Mouse (Mus musculus) limb, embryonic 12.5 days (tissue): ENCODE data around the gene Olfr1156. TPM values are rescaled to one million over a fixed set of nuclear protein-coding genes. Genes with fewer than 3 reads are reported as not detected.

Source experiments
- ATAC-seq: fragments of 200-750 bp; cut with Nextera tagmentation; 2 replicates; pipeline ENCODE4 v1.8.0; 2017; ENCODE audit warnings: low read depth, moderate TSS enrichment; ENCODE audit not compliant: insufficient number of reproducible peaks, insufficient read depth, low FRiP score, low TSS enrichment
- H3K27ac ChIP-seq: fragments of 300-500 bp; sonication (generic); 2 replicates; pipeline ENCODE4 v1.5.1; 2016; ENCODE audit warnings: mild to moderate bottlenecking, moderate library complexity
- H3K27me3 ChIP-seq: fragments of 300-500 bp; sonication (generic); 2 replicates; pipeline ENCODE4 v1.6.1; 2016; ENCODE audit warnings: mild to moderate bottlenecking, moderate library complexity
- H3K36me3 ChIP-seq: fragments of 300-500 bp; sonication (generic); 2 replicates; pipeline ENCODE4 v1.6.1; 2016; ENCODE audit warnings: mild to moderate bottlenecking, moderate library complexity
- H3K4me1 ChIP-seq: fragments of 300-500 bp; sonication (generic); replicated peaks from 2 replicates; pipeline ENCODE4 v1.6.1; 2016
- H3K4me2 ChIP-seq: fragments of 300-500 bp; sonication (generic); 2 replicates; pipeline ENCODE4 v1.6.1; 2016; ENCODE audit warnings: mild to moderate bottlenecking, moderate library complexity
- H3K4me3 ChIP-seq: fragments of 300-500 bp; sonication (generic); replicated peaks from 2 replicates; pipeline ENCODE4 v1.5.1; 2016; ENCODE audit warnings: mild to moderate bottlenecking
- H3K9ac ChIP-seq: fragments of 300-500 bp; sonication (generic); replicated peaks from 2 replicates; pipeline ENCODE4 v1.6.1; 2016; ENCODE audit warnings: mild to moderate bottlenecking, moderate library complexity
- H3K9me3 ChIP-seq: fragments of 300-500 bp; sonication (generic); 2 replicates; pipeline ENCODE4 v1.6.1; 2016; ENCODE audit warnings: mild to moderate bottlenecking, moderate library complexity
- WGBS: fragments of 180-500 bp; shearing (Covaris S2); methylation state at CpG from one replicate; pipeline ENCODE4 v1.1.7; 2016; 5-methylcytosine and 5-hydroxymethylcytosine counted together
- polyA plus RNA-seq: library from polyadenylated mRNA; unstranded; fragments of >200 nt; fragmentation: Nextera tagmentation; extraction: Ambion mirVana; gene quantifications from 2 replicates; pipeline ENCODE4 v1.2.1, GENCODE M21; 2016

Olfr1156 gene
- polyA plus RNA-seq: not detected in 2 replicates

- no peak within 1 kb of the TSS for H3K9ac ChIP-seq
- no peak within 1 kb of the TSS for H3K4me2 ChIP-seq
- no peak within 1 kb of the TSS for H3K4me3 ChIP-seq
- no peak within 1 kb of the TSS for H3K27ac ChIP-seq
- no peak for ATAC-seq
- H3K9me3 ChIP-seq: no peaks in the 10 kb centered on the region
- no peaks in the 10 kb centered on the region for H3K36me3 ChIP-seq
- no peaks in the 10 kb centered on the region for H3K27me3 ChIP-seq
- H3K4me1 ChIP-seq: no peaks in the 10 kb centered on the region
These were observed at the start of gene Olfr1156 for GRCm38 (mm10) chr2:87953000-87953399. Gene Olfr1156 (minus strand): TSS chr2:87953100.

- Histone ChIP-seq H3K36me3 (no peaks in the 10 kb centered on the region), H3K27me3 (no peaks in the 10 kb centered on the region), H3K9me3 (no peaks in the 10 kb centered on the region), H3K27ac (no peak within 1 kb of the TSS), H3K4me2 (no peak within 1 kb of the TSS), H3K4me1 (no peaks in the 10 kb centered on the region), H3K4me3 (no peak within 1 kb of the TSS), H3K9ac (no peak within 1 kb of the TSS)
- ATAC-seq: no peak
These were observed 36.9 kb upstream of the Olfr1156 start, which contains the start of gene Olfr1158 for GRCm38 (mm10) chr2:87989813-87990212. Gene Olfr1158 (plus strand): TSS chr2:87990113.

GRCm38 (mm10) chr2:87974563-87974962, 21.7 kb upstream of the Olfr1156 start, which contains the start of gene Olfr74:
Gene Olfr74 (minus strand): TSS chr2:87974663.
- Histone ChIP-seq H3K4me3 (no peak within 1 kb of the TSS), H3K4me1 (no peaks in the 10 kb centered on the region), H3K4me2 (no peak within 1 kb of the TSS), H3K27me3 (no peaks in the 10 kb centered on the region), H3K36me3 (no peaks in the 10 kb centered on the region), H3K9me3 (no peaks in the 10 kb centered on the region), H3K27ac (no peak within 1 kb of the TSS), H3K9ac (no peak within 1 kb of the TSS)
- ATAC-seq: no peak
- WGBS: 75% methylated on average over 3 of the region's 3 CpGs

- no peak for ATAC-seq
- Histone ChIP-seq H3K9me3 (no peaks in the 10 kb centered on the region), H3K27ac (no peak within 1 kb of the TSS), H3K4me1 (no peaks in the 10 kb centered on the region), H3K9ac (no peak within 1 kb of the TSS), H3K36me3 (no peaks in the 10 kb centered on the region), H3K4me2 (no peak within 1 kb of the TSS), H3K4me3 (no peak within 1 kb of the TSS), H3K27me3 (no peaks in the 10 kb centered on the region)
- WGBS: 96% methylated on average over 4 of the region's 4 CpGs
These were observed 15.3 kb upstream of the Olfr1156 start, which contains the start of gene Olfr1157 for GRCm38 (mm10) chr2:87968199-87968598. Gene Olfr1157 (minus strand): TSS chr2:87968299.

- WGBS: 81% methylated on average over 1 of the region's 1 CpGs
- Histone ChIP-seq H3K36me3 (no peaks in the 10 kb centered on the region), H3K9ac (no peak within 1 kb of the TSS), H3K9me3 (no peaks in the 10 kb centered on the region), H3K4me2 (no peak within 1 kb of the TSS), H3K4me3 (no peak within 1 kb of the TSS), H3K27me3 (no peaks in the 10 kb centered on the region), H3K27ac (no peak within 1 kb of the TSS), H3K4me1 (no peaks in the 10 kb centered on the region)
- no peak for ATAC-seq
These were observed 7.9 kb downstream of the Olfr1156 start, which contains the start of gene Olfr1155 for GRCm38 (mm10) chr2:87945037-87945436. Gene Olfr1155 (minus strand): TSS chr2:87945137.

GRCm38 (mm10) chr2:87905066-87905465, 47.8 kb downstream of the Olfr1156 start, which contains the start of gene Olfr1154:
Gene Olfr1154 (minus strand): TSS chr2:87905166.
- no peak for ATAC-seq
- no peak within 1 kb of the TSS for H3K9ac ChIP-seq
- no peaks in the 10 kb centered on the region for H3K27me3 ChIP-seq
- WGBS: 91% methylated on average over 1 of the region's 1 CpGs
- no peak within 1 kb of the TSS for H3K4me2 ChIP-seq
- no peaks in the 10 kb centered on the region for H3K36me3 ChIP-seq
- no peak within 1 kb of the TSS for H3K27ac ChIP-seq
- no peak within 1 kb of the TSS for H3K4me3 ChIP-seq
- no peaks in the 10 kb centered on the region for H3K4me1 ChIP-seq
- H3K9me3 ChIP-seq: no peaks in the 10 kb centered on the region

Other genes with a start within 250 kb of the Olfr1156 start
- gene Olfr1137, start 239.9 kb downstream of the Olfr1156 start, polyA plus RNA-seq: not detected in 2 replicates
- not detected in 2 replicates for gene Olfr1138, start 213.1 kb downstream of the Olfr1156 start, polyA plus RNA-seq
- gene Olfr1140, start 209.3 kb downstream of the Olfr1156 start, polyA plus RNA-seq: not detected in 2 replicates
- not detected in 2 replicates for gene Olfr1141, start 199.1 kb downstream of the Olfr1156 start, polyA plus RNA-seq
- not detected in 2 replicates for gene Olfr152, start 173.6 kb downstream of the Olfr1156 start, polyA plus RNA-seq
- gene Olfr1143, start 152.5 kb downstream of the Olfr1156 start, polyA plus RNA-seq: not detected in 2 replicates
- not detected in 2 replicates for gene Olfr1145, start 143.3 kb downstream of the Olfr1156 start, polyA plus RNA-seq
- not detected in 2 replicates for gene Olfr1148, start 122.6 kb downstream of the Olfr1156 start, polyA plus RNA-seq
- not detected in 2 replicates for gene Olfr1150-ps1, start 109.1 kb downstream of the Olfr1156 start, polyA plus RNA-seq
- not detected in 2 replicates for gene Olfr1151, start 97.2 kb downstream of the Olfr1156 start, polyA plus RNA-seq
- not detected in 2 replicates for gene Olfr1152, start 86.6 kb downstream of the Olfr1156 start, polyA plus RNA-seq
- not detected in 2 replicates for gene Olfr1153, start 58.1 kb downstream of the Olfr1156 start, polyA plus RNA-seq
- not detected in 2 replicates for gene Olfr1154, start 47.9 kb downstream of the Olfr1156 start, polyA plus RNA-seq
- gene Olfr1155, start 8.0 kb downstream of the Olfr1156 start, polyA plus RNA-seq: not detected in 2 replicates
- gene Olfr1157, start 15.2 kb upstream of the Olfr1156 start, polyA plus RNA-seq: not detected in 2 replicates
- gene Olfr74, start 21.6 kb upstream of the Olfr1156 start, polyA plus RNA-seq: not detected in 2 replicates
- gene Olfr1158, start 37.0 kb upstream of the Olfr1156 start, polyA plus RNA-seq: not detected in 2 replicates
- gene Olfr1160, start 55.2 kb upstream of the Olfr1156 start, polyA plus RNA-seq: not detected in 2 replicates
- gene Olfr1161, start 69.7 kb upstream of the Olfr1156 start, polyA plus RNA-seq: not detected in 2 replicates
- not detected in 2 replicates for gene Olfr73, start 84.6 kb upstream of the Olfr1156 start, polyA plus RNA-seq
- gene Olfr1162, start 98.0 kb upstream of the Olfr1156 start, polyA plus RNA-seq: not detected in 2 replicates
- not detected in 2 replicates for gene Olfr1163, start 118.7 kb upstream of the Olfr1156 start, polyA plus RNA-seq
- gene Olfr1164, start 140.9 kb upstream of the Olfr1156 start, polyA plus RNA-seq: not detected in 2 replicates
- not detected in 2 replicates for gene Olfr1166, start 175.2 kb upstream of the Olfr1156 start, polyA plus RNA-seq
- not detected in 2 replicates for gene Olfr1167, start 202.1 kb upstream of the Olfr1156 start, polyA plus RNA-seq
- gene Olfr1168, start 228.8 kb upstream of the Olfr1156 start, polyA plus RNA-seq: not detected in 2 replicates